Mouse (Mus musculus) splenic B cell, adult 2 months (primary cell): ENCODE measurements around the gene Cacna2d3.

Experiments used
- DNase-seq: peaks from one replicate; pipeline ENCODE4 v3.0.0-alpha.2; 2011; ENCODE audit warnings: low read depth, low spot score
- H3K27me3 ChIP-seq: 2 replicates; pipeline ENCODE4 v1.6.1; 2012; ENCODE audit warnings: mild to moderate bottlenecking, low read length, moderate library complexity, mixed read lengths; ENCODE audit not compliant: control insufficient read depth, poor library complexity, insufficient read depth, severe bottlenecking
- H3K36me3 ChIP-seq: 2 replicates; pipeline ENCODE4 v1.6.1; 2012; ENCODE audit warnings: mild to moderate bottlenecking, low read length, moderate library complexity, mixed read lengths; ENCODE audit not compliant: control insufficient read depth, poor library complexity, insufficient read depth, severe bottlenecking

Cacna2d3 gene

DNA sequence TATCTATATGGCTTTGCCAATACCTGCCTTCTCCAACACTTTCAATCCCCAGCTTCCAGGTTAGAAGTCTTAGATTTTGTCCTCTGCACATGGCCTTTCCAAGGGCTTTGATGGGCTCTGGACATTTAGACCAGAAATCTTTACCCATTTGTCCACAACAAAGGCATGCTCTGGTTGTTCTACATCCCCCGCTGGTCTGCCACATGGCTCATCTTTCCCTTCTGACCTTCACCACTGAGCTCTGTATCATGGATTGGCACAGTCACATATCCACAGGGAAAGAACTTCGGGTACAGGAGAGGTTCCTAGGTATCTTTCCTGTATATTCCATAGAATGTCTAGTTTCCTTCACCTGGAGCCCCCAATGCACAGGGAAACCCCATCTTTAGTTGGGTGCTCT is 387.4 kb downstream of the Cacna2d3 start:
- H3K36me3 ChIP-seq: no peaks in the 10 kb centered on the region
- no peak for DNase-seq
- H3K27me3 ChIP-seq: no peaks in the 10 kb centered on the region

GRCm38 (mm10) chr14:29324430-29324782 is 397.3 kb downstream of the Cacna2d3 start:
- no peaks in the 10 kb centered on the region for H3K36me3 ChIP-seq
- DNase-seq: no peak
- H3K27me3 ChIP-seq: no peaks in the 10 kb centered on the region

DNA sequence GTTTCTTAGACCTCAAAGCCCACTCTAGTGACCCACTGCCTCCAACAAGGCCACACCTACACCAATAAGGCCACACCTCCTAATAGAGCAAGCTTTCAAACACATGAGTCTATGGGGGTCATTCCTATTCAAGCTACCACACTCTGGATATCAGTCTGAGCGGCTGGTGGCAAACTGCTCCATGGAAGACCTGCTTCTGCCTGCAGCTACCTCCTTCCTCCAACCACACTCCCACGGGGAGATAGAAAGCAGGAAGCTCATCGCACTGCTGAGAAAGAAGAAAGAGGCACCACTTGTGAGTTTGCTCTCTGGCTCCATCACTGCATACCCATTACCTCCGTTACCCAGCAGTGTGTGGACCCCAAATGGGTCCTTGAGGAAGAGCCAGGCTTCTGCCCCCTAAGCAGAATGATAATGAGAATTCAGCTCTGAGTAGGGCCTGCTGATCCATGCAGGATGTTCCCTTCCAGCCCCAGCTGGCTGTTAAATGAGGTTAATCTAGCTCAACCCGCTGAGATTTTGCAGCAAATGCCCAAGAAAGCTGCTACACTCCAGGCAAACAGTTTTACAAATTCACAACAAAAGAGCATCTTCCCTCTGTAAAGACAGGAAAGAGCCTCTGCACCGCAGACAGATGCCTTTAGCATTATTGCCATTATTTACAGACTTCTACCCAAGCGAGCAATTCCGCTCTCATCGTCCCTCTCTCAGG is 397.8 kb downstream of the Cacna2d3 start:
- Histone ChIP-seq H3K36me3 (no peaks in the 10 kb centered on the region), H3K27me3 (no peaks in the 10 kb centered on the region)
- DNase-seq: no peak

DNA sequence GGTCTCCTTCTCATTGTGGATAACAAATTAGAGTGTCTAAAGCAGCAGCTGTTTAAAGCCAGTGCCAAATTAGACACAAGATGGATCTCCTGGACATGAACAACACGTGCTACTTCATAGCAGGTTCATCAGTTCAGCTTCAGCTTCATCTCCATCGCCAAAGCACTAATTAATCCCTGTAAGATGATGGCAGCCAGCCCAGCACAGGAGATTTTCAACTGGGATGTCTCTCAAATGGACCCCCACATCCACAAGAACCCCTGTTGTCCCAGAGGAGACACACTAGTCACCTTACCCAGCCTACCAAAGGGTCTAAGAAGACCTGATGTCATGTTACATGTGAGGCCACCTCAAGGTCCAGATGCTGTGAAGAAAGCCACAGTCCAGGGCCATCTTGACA is 408.2 kb downstream of the Cacna2d3 start:
- H3K27me3 ChIP-seq: no peaks in the 10 kb centered on the region
- no peaks in the 10 kb centered on the region for H3K36me3 ChIP-seq
- DNase-seq: no peak

DNA sequence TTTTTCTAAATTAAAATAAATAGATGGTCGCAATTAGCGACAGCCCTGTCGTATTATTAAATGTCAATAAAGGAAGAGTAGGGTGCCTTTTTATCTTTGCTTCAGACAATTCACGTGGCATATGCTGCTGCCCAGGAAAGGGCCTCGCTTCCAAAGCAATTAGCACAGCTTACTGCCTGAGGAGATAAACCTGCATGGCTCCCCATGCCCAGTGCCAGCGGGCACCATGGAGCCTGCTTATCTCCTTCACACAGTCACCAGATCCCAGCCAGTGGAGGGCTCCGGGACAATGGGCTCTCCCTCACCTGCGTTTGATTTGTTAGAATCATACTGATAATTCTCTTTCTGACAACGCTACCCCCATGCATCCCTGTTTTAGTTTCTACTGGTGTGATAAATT is 416.0 kb downstream of the Cacna2d3 start:
- Histone ChIP-seq H3K36me3 (no peaks in the 10 kb centered on the region), H3K27me3 (no peaks in the 10 kb centered on the region)
- DNase-seq: no peak

GRCm38 (mm10) chr14:29296185-29296754 is 425.4 kb downstream of the Cacna2d3 start:
- DNase-seq: no peak
- H3K27me3 ChIP-seq: no peaks in the 10 kb centered on the region
- H3K36me3 ChIP-seq: no peaks in the 10 kb centered on the region

- H3K36me3 ChIP-seq: no peaks in the 10 kb centered on the region
- H3K27me3 ChIP-seq: no peaks in the 10 kb centered on the region
- no peak for DNase-seq
These were observed 442.8 kb downstream of the Cacna2d3 start for GRCm38 (mm10) chr14:29278901-29279300.

- H3K36me3 ChIP-seq: no peaks in the 10 kb centered on the region
- no peaks in the 10 kb centered on the region for H3K27me3 ChIP-seq
- DNase-seq: no peak
These were observed 443.3 kb downstream of the Cacna2d3 start for GRCm38 (mm10) chr14:29278401-29278800.

- no peaks in the 10 kb centered on the region for H3K36me3 ChIP-seq
- H3K27me3 ChIP-seq: no peaks in the 10 kb centered on the region
- DNase-seq: no peak
These were observed 444.0 kb downstream of the Cacna2d3 start for GRCm38 (mm10) chr14:29277701-29278100.

DNA sequence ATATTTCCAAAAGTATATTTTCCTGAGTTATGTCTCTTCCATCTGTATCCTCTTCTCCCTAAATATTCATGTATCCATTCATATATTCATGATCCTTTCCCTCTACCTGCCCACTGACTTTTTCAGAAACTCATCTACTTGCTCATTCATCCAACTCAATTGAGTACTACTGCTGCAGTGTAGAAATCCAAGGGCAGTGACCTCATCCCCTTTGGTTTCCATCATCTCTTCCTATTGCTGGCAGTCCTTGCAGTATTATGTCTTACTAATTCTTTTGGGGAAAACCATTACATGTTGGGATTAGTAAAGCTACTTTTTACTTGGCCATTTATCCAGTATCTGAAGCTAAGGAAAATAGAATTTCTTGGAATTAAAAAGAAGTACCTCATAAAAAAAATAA is 447.8 kb downstream of the Cacna2d3 start:
- Histone ChIP-seq H3K27me3 (no peaks in the 10 kb centered on the region), H3K36me3 (no peaks in the 10 kb centered on the region)
- DNase-seq: no peak

- no peaks in the 10 kb centered on the region for H3K36me3 ChIP-seq
- H3K27me3 ChIP-seq: no peaks in the 10 kb centered on the region
- no peak for DNase-seq
These were observed 451.1 kb downstream of the Cacna2d3 start for GRCm38 (mm10) chr14:29270541-29270940.

- no peak for DNase-seq
- no peaks in the 10 kb centered on the region for H3K36me3 ChIP-seq
- no peaks in the 10 kb centered on the region for H3K27me3 ChIP-seq
These were observed 451.8 kb downstream of the Cacna2d3 start for GRCm38 (mm10) chr14:29269816-29270215.

DNA sequence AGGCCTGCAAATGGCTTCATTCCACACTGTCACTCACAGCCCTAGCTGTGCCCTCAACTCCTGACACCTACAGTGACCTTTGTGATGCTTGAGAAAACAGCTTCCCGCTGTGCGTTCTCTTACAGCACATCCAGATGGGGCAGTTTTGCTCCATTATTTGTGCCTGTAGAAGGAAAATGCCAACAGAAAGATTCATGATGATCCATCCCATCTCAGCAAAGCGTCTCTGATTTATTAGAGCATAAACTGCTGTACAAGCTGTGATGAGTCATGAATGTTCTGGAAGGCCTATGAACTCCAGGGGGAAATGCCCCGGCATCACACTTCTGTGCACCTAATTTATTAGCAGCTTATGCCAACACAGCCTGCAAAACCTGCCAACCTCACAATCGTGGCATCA is 453.1 kb downstream of the Cacna2d3 start:
- H3K27me3 ChIP-seq: no peaks in the 10 kb centered on the region
- no peak for DNase-seq
- H3K36me3 ChIP-seq: no peaks in the 10 kb centered on the region

GRCm38 (mm10) chr14:29267233-29267874 is 454.3 kb downstream of the Cacna2d3 start:
- no peak for DNase-seq
- Histone ChIP-seq H3K27me3 (no peaks in the 10 kb centered on the region), H3K36me3 (no peaks in the 10 kb centered on the region)

GRCm38 (mm10) chr14:29260621-29261020 is 461.0 kb downstream of the Cacna2d3 start:
- no peak for DNase-seq

More at GRCm38 (mm10) chr14:29260621-29261020, 461.0 kb downstream of the Cacna2d3 start:
- Histone ChIP-seq H3K36me3 (no peaks in the 10 kb centered on the region), H3K27me3 (no peaks in the 10 kb centered on the region)
